Mouse (Mus musculus): ENCODE results near the gene Pak3.
"Not testable (repeated sequence)": the region's sequence is repeated elsewhere in the genome, so short reads cannot be mapped to it uniquely, and the experiment has no call there.

The Pak3 gene

DNA sequence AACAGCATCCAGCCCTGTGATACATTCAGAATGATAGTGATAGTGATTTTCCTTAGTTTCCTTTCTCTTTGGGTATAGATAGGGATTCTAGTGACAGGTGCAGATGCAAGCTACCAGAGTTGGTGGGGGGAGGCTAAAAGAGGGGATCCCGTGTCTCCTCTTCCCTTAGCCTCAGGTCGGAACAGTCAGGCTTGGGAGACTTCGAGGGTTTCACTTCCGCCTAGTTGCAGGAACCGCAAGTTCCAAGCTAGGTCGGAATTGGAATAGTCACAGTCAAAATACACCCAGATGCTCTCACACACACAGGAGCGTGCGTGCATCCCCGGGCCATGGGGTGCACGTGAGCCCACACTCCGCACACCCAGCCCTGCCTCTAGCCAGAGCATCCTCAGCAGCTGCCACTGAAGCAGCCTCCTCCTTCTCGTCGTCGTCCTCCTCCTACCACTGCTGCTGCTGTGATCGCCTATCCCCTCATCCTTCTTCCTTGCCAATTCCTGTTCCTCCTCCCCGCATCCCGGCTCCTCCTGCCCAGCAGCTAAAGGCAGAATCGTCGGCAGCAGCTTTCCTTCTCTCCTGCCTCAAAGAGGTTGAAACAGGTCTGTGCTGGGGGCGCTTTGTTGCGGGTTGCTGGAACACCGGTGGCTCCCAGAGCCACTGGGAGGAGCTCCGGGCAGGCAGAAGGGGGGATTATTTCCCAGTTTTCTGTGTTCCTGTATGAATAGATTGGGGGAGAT is at the start of gene Pak3:
Gene Pak3, plus strand, starts transcription at position 424 of the 734 bp plus-strand sequence.
- peak; percentile 21 to 24 for DNase-seq (ENCODE audit: low spot score in 2 of 2)

DNA sequence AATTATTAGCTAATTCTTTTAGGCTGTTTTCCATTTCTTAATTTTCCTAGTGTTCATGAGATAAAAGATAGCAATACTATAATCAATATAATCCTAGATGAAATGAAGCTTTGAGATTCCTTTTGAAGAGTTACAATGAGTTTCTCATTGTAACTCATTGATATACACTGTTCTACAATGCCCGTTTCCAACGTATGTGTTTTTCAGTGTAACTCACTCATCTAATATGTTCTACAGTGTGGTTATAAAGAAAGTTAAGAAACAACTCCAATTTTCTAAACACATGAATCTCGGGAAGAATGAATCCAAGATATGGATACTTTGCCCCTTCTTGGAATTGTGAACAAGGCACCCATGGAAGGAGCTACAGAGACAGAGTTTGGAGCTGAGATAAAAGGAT is 35.5 kb upstream of the Pak3 start:
- DNase-seq (ENCODE audit: low spot score in 2 of 2), result peak; percentile 98 to 99

DNA sequence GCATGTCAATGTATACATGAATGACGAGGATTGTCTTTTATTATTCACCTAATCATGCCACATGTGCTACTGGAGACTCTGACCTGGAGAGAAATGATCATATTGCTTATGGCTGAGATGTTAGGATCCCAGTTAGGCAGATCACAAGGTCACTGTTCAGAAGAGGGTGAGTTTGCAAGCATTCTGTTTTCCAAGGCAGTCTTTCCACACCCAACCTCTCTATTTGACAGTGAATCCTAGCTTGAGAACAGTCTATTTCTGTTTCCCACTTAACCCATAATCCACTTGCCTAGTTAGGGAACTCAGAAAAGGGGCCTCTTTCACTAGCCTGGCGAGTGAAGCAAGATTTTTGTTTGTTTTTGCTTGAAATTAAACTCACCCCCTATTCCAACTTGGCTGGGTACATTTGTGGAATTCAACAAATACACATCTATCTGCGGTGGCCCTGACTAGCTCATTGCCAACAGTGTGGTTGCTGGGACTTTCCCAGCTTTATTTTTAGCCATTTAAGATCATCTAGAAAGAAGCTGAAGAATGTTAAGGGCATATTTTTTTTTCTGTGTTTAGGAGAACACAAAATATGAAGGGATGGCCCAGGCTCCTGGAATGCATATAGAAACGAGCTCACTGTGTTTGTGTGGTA is 17.2 kb upstream of the Pak3 start:
- DNase-seq (ENCODE audit: low spot score in 2 of 2), result no peak

- DNase-seq (ENCODE audit: low spot score in 2 of 2), result no peak
Measured at GRCm38 (mm10) chrX:143501776-143502365, 16.5 kb upstream of the Pak3 start.

DNA sequence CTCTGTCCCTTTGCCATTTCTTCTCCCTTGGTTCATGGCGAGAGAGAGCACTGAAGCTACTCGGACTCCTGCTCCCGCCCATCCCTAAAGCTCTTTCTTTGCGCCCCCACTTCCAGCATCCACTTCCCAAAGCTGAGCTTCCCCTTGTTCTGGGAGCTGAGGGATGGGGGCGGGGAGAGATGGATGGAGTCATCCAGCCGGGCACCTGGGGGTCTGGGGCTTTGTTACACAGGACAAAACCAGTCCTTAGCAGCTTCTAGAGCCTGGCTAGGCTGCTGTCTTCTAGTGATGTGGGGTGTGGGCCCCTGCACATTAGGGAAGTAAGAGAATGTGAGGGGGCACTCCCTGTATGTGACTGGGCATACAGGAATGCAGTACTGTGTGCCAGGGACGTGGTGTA is 526 bp downstream of the Pak3 start:
- DNase-seq (ENCODE audit: low spot score in 2 of 2), result peak; percentile 5 to 12

DNA sequence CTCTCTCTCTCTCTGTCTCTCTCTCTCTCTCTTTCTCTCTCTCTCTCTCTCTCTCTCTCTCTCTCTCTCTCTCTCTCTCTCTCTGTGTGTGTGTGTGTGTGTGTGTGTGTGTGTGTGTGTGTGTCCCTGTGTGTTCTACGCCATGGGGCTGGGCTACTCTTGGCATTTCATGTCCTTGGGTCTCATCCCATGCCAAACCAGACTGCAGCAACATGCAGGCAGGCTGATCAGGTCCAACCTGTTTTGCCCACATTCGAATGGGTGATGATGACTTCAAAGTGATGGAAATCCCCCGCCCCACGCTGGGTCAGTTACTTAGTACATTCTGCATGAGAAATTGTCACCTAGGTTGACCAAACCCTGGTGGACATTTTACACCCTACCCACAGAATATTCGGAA is 1.1 kb downstream of the Pak3 start:
- not testable (repeated sequence) for DNase-seq (ENCODE audit: low spot score in 2 of 2)

DNA sequence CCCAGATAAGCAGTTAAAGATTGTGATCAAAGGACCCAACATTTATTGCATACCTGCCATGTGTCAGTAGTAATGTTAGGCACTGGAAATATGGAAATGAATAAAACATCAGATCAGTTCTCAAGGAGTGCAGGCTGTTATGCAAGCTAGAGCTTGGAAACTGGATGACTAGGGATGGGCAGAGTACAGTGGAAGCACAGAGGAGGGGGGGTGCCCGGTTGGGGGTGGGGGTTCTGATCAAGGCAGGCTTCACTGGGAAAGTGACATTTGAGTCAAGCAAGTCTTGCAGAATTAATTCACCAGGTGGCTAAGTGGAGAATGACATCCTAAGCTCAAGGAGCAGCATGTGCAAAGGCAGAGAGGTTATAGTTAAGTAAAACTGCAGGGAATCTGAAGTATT is 1.8 kb downstream of the Pak3 start:
- no peak for DNase-seq (ENCODE audit: low spot score in 2 of 2)

GRCm38 (mm10) chrX:143532331-143532730 is 13.9 kb downstream of the Pak3 start:
- DNase-seq (ENCODE audit: low spot score in 2 of 2), result no peak

GRCm38 (mm10) chrX:143533574-143533973 is 15.2 kb downstream of the Pak3 start:
- DNase-seq (ENCODE audit: low spot score in 2 of 2), result no peak

- no peak for DNase-seq (ENCODE audit: low spot score in 2 of 2)
Measured at GRCm38 (mm10) chrX:143542756-143543155, 24.4 kb downstream of the Pak3 start.

GRCm38 (mm10) chrX:143543186-143543793 is 24.9 kb downstream of the Pak3 start:
- DNase-seq (ENCODE audit: low spot score in 2 of 2), result peak in 1 of 2 experiments; percentile 6

DNA sequence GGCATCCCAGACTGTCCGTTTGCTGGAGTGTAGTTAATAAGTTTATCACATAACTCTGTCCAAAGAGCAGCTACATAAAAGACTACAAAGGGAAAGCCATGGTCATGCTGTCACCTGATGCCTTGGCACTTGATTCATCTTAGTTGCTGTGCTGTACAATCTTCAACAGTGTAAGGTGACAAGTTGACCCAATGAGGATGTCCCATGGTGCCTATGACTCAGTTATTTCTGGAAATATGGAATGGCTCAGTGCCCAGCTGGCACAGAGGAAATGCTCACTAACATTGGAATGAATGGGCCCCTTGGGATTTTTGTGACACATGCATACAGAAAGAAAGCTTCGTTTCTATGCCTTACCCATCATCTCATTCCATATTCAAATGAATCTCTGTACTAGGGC is 55.3 kb downstream of the Pak3 start:
- DNase-seq (ENCODE audit: low spot score in 2 of 2), result no peak

GRCm38 (mm10) chrX:143579925-143580324 is 61.5 kb downstream of the Pak3 start:
- no peak for DNase-seq (ENCODE audit: low spot score in 2 of 2)

DNA sequence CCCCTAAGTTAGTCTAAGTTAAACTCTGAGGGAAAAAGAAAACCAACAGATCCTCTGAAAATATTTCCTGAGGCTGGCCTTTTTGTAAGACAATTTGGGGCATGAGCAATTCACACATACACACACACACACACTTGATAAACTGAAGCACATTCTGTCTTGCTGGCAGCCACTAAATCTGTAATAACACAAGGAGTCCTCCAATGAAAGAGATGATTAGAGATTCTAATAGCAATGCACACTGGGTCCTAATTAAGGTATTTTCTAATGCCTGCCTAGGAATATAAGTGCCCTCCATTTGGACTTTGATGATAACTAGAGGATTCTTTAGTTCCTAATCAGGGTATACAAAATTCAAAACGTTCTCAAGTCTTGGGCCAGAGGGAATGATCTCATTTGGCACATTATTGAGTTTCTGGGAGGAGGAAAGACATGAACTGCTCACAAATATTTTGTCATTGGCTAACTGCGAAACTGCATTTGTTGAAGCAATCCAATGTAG is 62.1 kb downstream of the Pak3 start:
- DNase-seq (ENCODE audit: low spot score in 2 of 2), result no peak

DNA sequence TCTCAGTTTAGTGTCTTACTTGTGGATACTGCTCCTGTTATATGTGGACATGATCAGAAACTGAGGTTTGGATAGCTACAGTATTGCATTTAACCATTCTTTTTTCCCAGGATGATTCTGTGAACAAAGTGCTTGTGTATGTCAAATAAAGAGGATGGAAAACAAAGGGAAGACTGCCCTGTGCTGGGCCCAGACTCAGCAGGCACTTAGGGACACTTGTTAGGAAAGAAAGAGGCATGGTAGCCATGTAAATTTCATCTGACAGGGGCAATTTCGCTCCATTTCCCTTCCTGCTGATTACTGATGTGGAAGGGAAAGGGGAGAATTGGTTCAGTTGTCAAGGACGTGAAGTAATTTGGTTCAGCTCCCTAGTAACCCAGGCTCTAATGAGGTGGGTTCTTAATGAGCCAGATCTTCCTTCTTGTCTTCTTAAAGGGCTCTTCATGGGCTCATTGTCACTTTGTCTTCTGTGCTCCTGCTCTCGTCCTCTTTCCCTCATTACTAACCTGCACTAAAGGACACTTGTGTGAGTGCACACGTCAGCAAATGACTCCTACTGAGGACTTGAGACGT is 88.6 kb downstream of the Pak3 start:
- DNase-seq (ENCODE audit: low spot score in 2 of 2), result no peak

DNA sequence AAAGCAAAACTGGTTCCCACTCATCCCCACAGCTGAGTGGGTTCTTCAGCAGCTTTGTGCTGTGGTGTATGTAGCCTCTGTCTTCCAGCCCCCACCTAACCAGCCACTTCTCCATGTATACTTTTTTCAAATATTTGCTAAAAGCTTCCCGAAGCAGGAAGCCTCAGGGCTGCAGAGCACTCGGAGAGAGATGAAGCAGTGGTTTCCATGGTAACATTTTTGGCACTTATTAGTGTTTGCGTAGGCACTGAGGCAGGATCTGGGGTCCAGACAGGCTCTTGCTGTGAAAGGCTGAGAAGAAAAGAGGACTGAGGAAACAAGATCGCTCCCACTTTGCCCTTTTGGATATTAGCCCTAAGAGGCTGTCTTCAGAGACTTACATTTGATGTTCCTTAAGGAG is 100.3 kb downstream of the Pak3 start:
- peak in 1 of 2 experiments; percentile 7 for DNase-seq (ENCODE audit: low spot score in 2 of 2)

DNA sequence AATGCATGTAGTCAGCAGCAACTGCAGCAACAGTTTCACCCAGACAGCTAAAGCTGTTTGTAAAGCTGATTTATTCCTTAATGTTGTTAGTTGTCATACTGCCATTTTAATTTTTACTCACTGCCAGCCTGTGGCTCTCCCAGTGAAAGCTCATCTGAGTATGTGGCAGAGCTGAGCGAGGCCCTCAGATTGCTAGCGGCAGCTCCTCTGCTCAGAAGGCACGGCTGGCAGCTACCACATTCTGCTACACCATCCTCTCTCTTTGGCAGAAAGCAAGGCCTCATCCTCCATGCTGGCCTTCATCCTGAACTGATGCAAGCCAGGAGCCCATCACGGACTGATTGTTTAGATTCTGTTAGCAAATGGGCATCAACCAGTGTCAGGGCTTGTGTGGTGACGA is 109.4 kb downstream of the Pak3 start:
- no peak for DNase-seq (ENCODE audit: low spot score in 2 of 2)

- no peak for DNase-seq (ENCODE audit: low spot score in 2 of 2)
Measured at GRCm38 (mm10) chrX:143643936-143644335, 125.5 kb downstream of the Pak3 start.

GRCm38 (mm10) chrX:143644807-143645206 is 126.4 kb downstream of the Pak3 start:
- no peak for DNase-seq (ENCODE audit: low spot score in 2 of 2)

DNA sequence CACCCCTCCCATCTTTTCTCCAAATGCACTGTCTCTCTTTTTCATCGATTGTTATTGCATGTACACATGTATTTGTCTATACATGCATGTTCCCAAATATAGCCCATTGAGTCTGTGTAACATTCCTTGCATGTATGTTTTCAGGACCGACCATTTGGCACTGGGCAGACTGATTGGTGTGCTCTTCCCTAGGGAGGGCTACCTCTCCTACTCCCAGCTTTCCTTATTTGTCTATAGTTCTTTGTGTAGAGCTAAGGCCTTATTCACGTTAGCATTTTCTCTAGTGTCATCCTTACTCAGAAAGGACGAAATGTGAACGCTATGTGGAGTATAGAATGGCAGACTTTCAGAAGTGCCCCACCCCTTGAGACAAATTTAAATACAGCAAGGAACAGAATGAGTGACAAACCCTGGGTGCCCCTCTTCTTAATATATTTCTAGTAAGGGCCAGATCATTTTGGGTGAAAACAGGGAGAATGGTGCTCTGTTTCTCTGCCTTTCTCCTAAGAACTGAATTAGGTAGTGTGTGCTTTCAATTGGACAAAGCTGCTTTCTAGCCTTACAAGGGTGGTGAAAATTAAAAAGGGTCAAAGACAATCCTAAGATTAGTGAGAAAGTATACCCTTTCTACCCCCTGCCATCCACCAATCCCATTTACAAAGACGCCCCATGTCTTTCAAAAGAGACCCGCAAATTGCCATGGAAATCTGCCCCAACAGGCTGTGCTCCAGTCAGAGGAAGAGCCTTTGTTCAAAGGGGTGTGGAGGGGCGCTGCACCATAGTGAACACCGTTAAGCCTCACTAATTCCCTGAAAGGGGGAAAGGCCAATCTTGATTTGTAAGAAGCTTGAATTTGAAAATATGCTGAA is 136.2 kb downstream of the Pak3 start:
- DNase-seq (ENCODE audit: low spot score in 2 of 2), result no peak

GRCm38 (mm10) chrX:143655177-143655492 is 136.7 kb downstream of the Pak3 start:
- DNase-seq (ENCODE audit: low spot score in 2 of 2), result no peak
